Mouse (Mus musculus): ENCODE results near the gene Ell.

Ell gene

GRCm38 (mm10) chr8:70611849-70612248 lies 72.6 kb downstream of the Ell start:
- DNase-seq (ENCODE audit: low read depth, low spot score): peak; percentile 81

- no peak for DNase-seq (ENCODE audit: low read depth, low spot score)
Observed at GRCm38 (mm10) chr8:70613763-70614162, 74.5 kb downstream of the Ell start.

- no peak for DNase-seq (ENCODE audit: low read depth, low spot score)
Observed at GRCm38 (mm10) chr8:70614469-70614868, 75.2 kb downstream of the Ell start.

- DNase-seq (ENCODE audit: low read depth, low spot score): no peak
Observed at GRCm38 (mm10) chr8:70615281-70615680, 76.0 kb downstream of the Ell start.

- DNase-seq (ENCODE audit: low read depth, low spot score): no peak
Observed at GRCm38 (mm10) chr8:70615894-70616293, 76.6 kb downstream of the Ell start, which contains the start of gene Lrrc25. TSS of gene Lrrc25 (plus strand) at chr8:70616155.

- no peak for DNase-seq (ENCODE audit: low read depth, low spot score)
Observed at GRCm38 (mm10) chr8:70616645-70617044, 77.4 kb downstream of the Ell start.

- DNase-seq (ENCODE audit: low read depth, low spot score): no peak
Observed at GRCm38 (mm10) chr8:70617985-70618384, 78.7 kb downstream of the Ell start.

GRCm38 (mm10) chr8:70618888-70619334 lies 79.7 kb downstream of the Ell start:
- DNase-seq (ENCODE audit: low read depth, low spot score): peak; percentile 91

- no peak for DNase-seq (ENCODE audit: low read depth, low spot score)
Observed at GRCm38 (mm10) chr8:70622220-70622619, 83.0 kb downstream of the Ell start.

- peak; percentile 71 for DNase-seq (ENCODE audit: low read depth, low spot score)
Observed at GRCm38 (mm10) chr8:70625104-70625503, 85.8 kb downstream of the Ell start.

GRCm38 (mm10) chr8:70627041-70627440 lies 87.8 kb downstream of the Ell start:
- DNase-seq (ENCODE audit: low read depth, low spot score): no peak

GRCm38 (mm10) chr8:70628986-70629490 lies 89.8 kb downstream of the Ell start:
- DNase-seq (ENCODE audit: low read depth, low spot score): no peak

- DNase-seq (ENCODE audit: low read depth, low spot score): peak; percentile 92
Observed at GRCm38 (mm10) chr8:70629574-70630531, 90.6 kb downstream of the Ell start.

- DNase-seq (ENCODE audit: low read depth, low spot score): peak; percentile 94
Observed at GRCm38 (mm10) chr8:70630532-70631381, 91.5 kb downstream of the Ell start.

GRCm38 (mm10) chr8:70631436-70631835 lies 92.2 kb downstream of the Ell start:
- no peak for DNase-seq (ENCODE audit: low read depth, low spot score)

GRCm38 (mm10) chr8:70632346-70632892 lies 93.2 kb downstream of the Ell start, which contains the start of gene Gdf15:
TSS of gene Gdf15 (minus strand) at chr8:70632456.
- DNase-seq (ENCODE audit: low read depth, low spot score): peak; percentile 69

- no peak for DNase-seq (ENCODE audit: low read depth, low spot score)
Observed at GRCm38 (mm10) chr8:70634066-70634465, 94.8 kb downstream of the Ell start.

GRCm38 (mm10) chr8:70635527-70635926 lies 96.3 kb downstream of the Ell start:
- no peak for DNase-seq (ENCODE audit: low read depth, low spot score)

GRCm38 (mm10) chr8:70636838-70637237 lies 97.6 kb downstream of the Ell start:
- no peak for DNase-seq (ENCODE audit: low read depth, low spot score)

- DNase-seq (ENCODE audit: low read depth, low spot score): peak; percentile 81
Observed at GRCm38 (mm10) chr8:70638752-70639151, 99.5 kb downstream of the Ell start.

Measured in R1 (cell line).